Mouse (Mus musculus) hindbrain, postnatal 0 days (tissue): ENCODE data around the gene Pdzrn4. TPM values are rescaled to one million over a fixed set of nuclear protein-coding genes. Genes with fewer than 3 reads are reported as not detected.

Experiments
- ATAC-seq: fragments of 200-750 bp; cut with Nextera tagmentation; 2 replicates; pipeline ENCODE4 v1.8.0; 2017; ENCODE audit warnings: mild to moderate bottlenecking, moderate TSS enrichment, moderate library complexity
- DNase-seq: peaks from one replicate; pipeline ENCODE4 v3.0.0-alpha.2; 2015; ENCODE audit warnings: low spot score
- H3K27ac ChIP-seq: fragments of 300-500 bp; sonication (generic); 2 replicates; pipeline ENCODE4 v1.5.1; 2014; ENCODE audit warnings: mild to moderate bottlenecking
- H3K27me3 ChIP-seq: fragments of 300-500 bp; sonication (generic); 2 replicates; pipeline ENCODE4 v1.6.1; 2014; ENCODE audit warnings: low read length, mixed read lengths; ENCODE audit not compliant: insufficient read depth
- H3K36me3 ChIP-seq: fragments of 300-500 bp; sonication (generic); 2 replicates; pipeline ENCODE4 v1.6.1; 2014; ENCODE audit warnings: low read length, mixed read lengths; ENCODE audit not compliant: insufficient read depth
- H3K4me1 ChIP-seq: fragments of 300-500 bp; sonication (generic); 2 replicates; pipeline ENCODE4 v1.6.1; 2014; ENCODE audit warnings: antibody characterized with exemption, low read length, mixed read lengths; ENCODE audit not compliant: insufficient read depth
- H3K4me2 ChIP-seq: fragments of 300-500 bp; sonication (generic); 2 replicates; pipeline ENCODE4 v1.6.1; 2014; ENCODE audit warnings: low read depth, mild to moderate bottlenecking, low read length, moderate library complexity, mixed read lengths
- H3K4me3 ChIP-seq: fragments of 300-500 bp; sonication (generic); 2 replicates; pipeline ENCODE4 v1.5.1; 2014; ENCODE audit warnings: low read length
- H3K9ac ChIP-seq: fragments of 300-500 bp; sonication (generic); replicated peaks from 2 replicates; pipeline ENCODE4 v1.6.1; 2014; ENCODE audit warnings: mild to moderate bottlenecking, low read length, moderate library complexity, mixed read lengths
- H3K9me3 ChIP-seq: fragments of 300-500 bp; sonication (generic); 2 replicates; pipeline ENCODE4 v1.6.1; 2016; ENCODE audit warnings: low read length, mixed read lengths
- CTCF ChIP-seq: IDR thresholded peaks from 2 replicates; pipeline ENCODE4 v1.5.1; 2016; ENCODE audit warnings: antibody characterized with exemption, control low read depth, low read depth
- WGBS: fragments of 180-500 bp; shearing (Covaris S2); extraction: QIAGEN DNeasy Blood & Tissue Kit; methylation state at CpG from one replicate; pipeline ENCODE4 v1.1.7; 2014; 5-methylcytosine and 5-hydroxymethylcytosine counted together
- polyA plus RNA-seq: library from polyadenylated mRNA; unstranded; fragments of >200 nt; fragmentation: Nextera tagmentation; extraction: Ambion mirVana; gene quantifications from 2 replicates; pipeline ENCODE4 v1.2.1, GENCODE M21; 2015
- total RNA-seq: library from RNA; depleted of rRNA; stranded (reverse); fragments of >200 nt; gene quantifications from 2 replicates; pipeline ENCODE4 v1.2.3, GENCODE M21; 2014

Gene Pdzrn4
- total and polyA plus RNA-seq, 2 experiments from 2014 or later: 17.1 to 17.8 TPM

DNA sequence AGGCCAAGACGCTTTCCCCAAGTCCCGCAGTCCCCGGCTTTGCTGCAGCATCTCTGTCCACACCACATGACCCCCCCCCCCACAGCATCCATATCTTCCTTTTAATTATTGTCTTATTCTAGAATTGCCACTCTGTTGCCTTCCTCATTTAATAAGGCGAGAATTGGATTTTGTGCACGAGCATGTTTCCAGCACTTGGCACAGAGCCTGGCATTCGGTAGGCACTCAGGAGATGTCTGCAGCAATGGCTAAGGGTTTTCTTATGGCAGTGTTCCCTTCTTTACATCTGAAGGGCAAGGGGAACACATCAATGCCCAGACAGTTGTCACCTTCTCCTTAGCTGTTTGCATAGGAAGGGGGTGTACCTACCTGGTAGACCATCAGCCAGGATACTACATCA is 282.9 kb downstream of the Pdzrn4 start:
- peak; percentile 26 for DNase-seq
- no peaks in the 10 kb centered on the region for H3K4me1 ChIP-seq
- 60% methylated on average over 6 of the region's 6 CpGs for WGBS
- no peak overlapping the region for H3K4me3 ChIP-seq
- no peak overlapping the region for H3K9ac ChIP-seq
- no peak overlapping the region for H3K27ac ChIP-seq
- no peaks in the 10 kb centered on the region for H3K36me3 ChIP-seq
- H3K27me3 ChIP-seq: no peaks in the 10 kb centered on the region
- no peak overlapping the region for H3K4me2 ChIP-seq
- no peak for TF ChIP-seq CTCF
- ATAC-seq: no peak
- H3K9me3 ChIP-seq: no peaks in the 10 kb centered on the region

DNA sequence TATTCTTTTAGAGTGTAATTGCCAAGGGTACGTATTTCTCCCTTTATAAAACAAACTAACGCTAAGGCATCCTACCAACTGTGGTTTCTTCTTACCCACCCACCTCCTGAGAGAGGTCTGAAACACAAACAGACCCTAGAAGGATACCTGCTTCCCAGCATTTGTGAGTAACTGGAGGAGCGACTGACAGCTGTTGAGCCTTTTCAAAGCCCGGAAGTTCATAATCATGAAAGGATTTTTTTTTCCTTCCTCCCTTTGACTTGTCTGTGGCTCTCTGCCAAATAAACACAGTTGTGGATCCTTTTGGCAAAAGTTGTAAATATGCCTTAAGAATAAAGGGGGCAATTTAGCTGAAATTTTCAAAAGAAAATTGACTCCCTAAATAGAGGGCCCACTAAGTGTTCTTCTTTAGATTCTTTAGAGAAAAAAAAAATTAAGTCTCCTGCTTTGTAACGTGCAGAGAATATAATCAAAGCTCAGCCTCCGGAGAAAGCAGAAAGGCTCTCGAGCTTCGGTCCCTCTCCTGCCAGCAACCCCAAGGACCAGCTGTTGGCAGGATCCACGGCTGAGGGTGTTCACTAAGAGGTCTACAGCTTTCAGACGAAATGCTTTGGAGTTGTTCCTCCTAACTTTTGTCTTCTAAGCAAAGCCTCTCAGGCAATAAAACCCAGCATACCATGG is 299.7 kb downstream of the Pdzrn4 start:
- Histone ChIP-seq H3K9me3 (no peaks in the 10 kb centered on the region), H3K36me3 (no peaks in the 10 kb centered on the region), H3K27me3 (no peaks in the 10 kb centered on the region), H3K27ac (peak overlapping the region; percentile 26; the same call in 1 of the 2 replicates), H3K4me3 (no peak overlapping the region), H3K4me1 (0 out of 2 replicates have a peak, but pooled peaks cover 4% of the 10 kb centered on the region), H3K4me2 (0 out of 2 replicates have a peak overlapping the region, but pooled peaks have one; percentile 16), H3K9ac (no peak overlapping the region)
- DNase-seq (peak; percentile 32), ATAC-seq (no peak)
- 28% methylated on average over 10 of the region's 10 CpGs for WGBS
- no peak for TF ChIP-seq CTCF

DNA sequence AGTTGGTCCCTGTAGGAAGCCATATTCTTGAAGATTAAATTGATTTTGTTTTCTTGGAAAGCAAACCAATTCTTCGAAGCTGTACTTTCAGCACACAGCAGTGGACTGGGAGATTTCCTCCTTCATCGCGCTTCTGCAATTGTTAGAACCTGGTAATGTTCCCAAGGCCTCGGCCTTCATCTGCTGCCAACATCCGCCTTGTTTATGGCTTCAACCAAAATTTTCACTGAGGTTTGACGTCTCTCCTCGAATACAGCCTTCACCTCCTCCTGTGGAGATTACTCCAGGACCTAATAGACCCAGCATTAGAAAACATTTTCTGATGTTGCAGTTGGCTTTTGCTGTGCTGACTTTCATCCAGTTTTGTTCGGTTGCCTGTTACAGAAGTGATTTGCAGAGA is 307.5 kb downstream of the Pdzrn4 start:
- H3K27ac ChIP-seq: peak overlapping the region; percentile 36; the same call in 1 of the 2 replicates
- H3K9ac ChIP-seq: no peak overlapping the region
- WGBS: 38% methylated on average over 8 of the region's 8 CpGs
- H3K27me3 ChIP-seq: no peaks in the 10 kb centered on the region
- ATAC-seq: no peak
- H3K9me3 ChIP-seq: no peaks in the 10 kb centered on the region
- H3K4me2 ChIP-seq: no peak overlapping the region
- DNase-seq: peak; percentile 38
- TF ChIP-seq CTCF: no peak
- H3K36me3 ChIP-seq: no peaks in the 10 kb centered on the region
- peaks cover 4% of the 10 kb centered on the region; the same call in 1 of the 2 replicates for H3K4me1 ChIP-seq
- H3K4me3 ChIP-seq: no peak overlapping the region

- H3K4me3 ChIP-seq: no peak overlapping the region
- H3K36me3 ChIP-seq: no peaks in the 10 kb centered on the region
- H3K4me2 ChIP-seq: no peak overlapping the region
- peaks cover 4% of the 10 kb centered on the region; the same call in 1 of the 2 replicates for H3K4me1 ChIP-seq
- H3K27me3 ChIP-seq: no peaks in the 10 kb centered on the region
- 78% methylated on average over 2 of the region's 2 CpGs for WGBS
- no peak overlapping the region for H3K27ac ChIP-seq
- no peak overlapping the region for H3K9ac ChIP-seq
- ATAC-seq: no peak
- no peak for TF ChIP-seq CTCF
- H3K9me3 ChIP-seq: no peaks in the 10 kb centered on the region
- no peak for DNase-seq
Measured at GRCm38 (mm10) chr15:92738676-92739075, 342.0 kb downstream of the Pdzrn4 start.

GRCm38 (mm10) chr15:92739887-92740286 is 343.2 kb downstream of the Pdzrn4 start:
- no peaks in the 10 kb centered on the region for H3K36me3 ChIP-seq
- no peak overlapping the region for H3K9ac ChIP-seq
- H3K4me2 ChIP-seq: no peak overlapping the region
- no peak overlapping the region for H3K4me3 ChIP-seq
- no peak for DNase-seq
- no peak overlapping the region for H3K27ac ChIP-seq
- no peaks in the 10 kb centered on the region for H3K27me3 ChIP-seq
- H3K4me1 ChIP-seq: peaks cover 6% of the 10 kb centered on the region; the same call in 1 of the 2 replicates
- TF ChIP-seq CTCF: no peak
- WGBS: 87% methylated on average over 4 of the region's 4 CpGs
- no peak for ATAC-seq
- no peaks in the 10 kb centered on the region for H3K9me3 ChIP-seq

DNA sequence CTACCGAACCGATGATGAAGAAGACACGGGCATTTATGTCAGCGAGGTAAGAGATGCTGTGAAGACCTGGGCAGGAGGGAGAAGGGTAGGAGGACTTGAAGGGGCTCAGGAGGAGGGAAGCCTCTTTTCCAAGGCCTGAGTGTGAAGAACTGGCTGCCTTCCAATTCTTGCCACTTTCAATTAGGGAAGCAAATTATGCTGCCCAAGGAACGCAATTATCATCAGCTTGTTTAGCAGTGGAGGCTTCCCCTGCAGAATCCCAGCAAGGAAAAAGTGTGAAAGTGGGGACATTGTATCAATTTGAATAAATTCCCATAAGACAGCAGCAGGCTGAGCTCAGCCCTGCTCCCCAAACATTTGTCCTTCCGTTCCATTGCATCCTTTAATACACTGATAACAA is 346.9 kb downstream of the Pdzrn4 start:
- no peak for TF ChIP-seq CTCF
- ATAC-seq: 0 out of 2 replicates have a peak, but pooled peaks have one; percentile 27
- Histone ChIP-seq H3K27me3 (no peaks in the 10 kb centered on the region), H3K27ac (no peak overlapping the region; the same call in 1 of the 2 replicates), H3K4me3 (no peak overlapping the region), H3K4me1 (peaks cover 6% of the 10 kb centered on the region; the same call in 1 of the 2 replicates), H3K9me3 (no peaks in the 10 kb centered on the region), H3K9ac (no peak overlapping the region), H3K4me2 (no peak overlapping the region), H3K36me3 (no peaks in the 10 kb centered on the region)
- peak; percentile 83 for DNase-seq
- 21% methylated on average over 6 of the region's 6 CpGs for WGBS

GRCm38 (mm10) chr15:92746081-92746480 is 349.4 kb downstream of the Pdzrn4 start:
- ATAC-seq (no peak), DNase-seq (no peak)
- Histone ChIP-seq H3K4me3 (no peak overlapping the region), H3K27me3 (no peaks in the 10 kb centered on the region), H3K4me2 (no peak overlapping the region), H3K27ac (no peak overlapping the region), H3K9me3 (no peaks in the 10 kb centered on the region), H3K4me1 (peaks cover 6% of the 10 kb centered on the region; the same call in 1 of the 2 replicates), H3K9ac (no peak overlapping the region), H3K36me3 (no peaks in the 10 kb centered on the region)
- no peak for TF ChIP-seq CTCF
- WGBS: 92% methylated on average over 7 of the region's 7 CpGs
